Mouse (Mus musculus) c-Kit-negative CD71-positive TER-119-positive erythroid progenitor cells, embryonic 14.5 days (primary cell): ENCODE results near the gene Naip6.
"Not testable (repeated sequence)": the region's sequence is repeated elsewhere in the genome, so short reads cannot be mapped to it uniquely, and the experiment has no call there.

ENCODE experiments used
- DNase-seq: peaks from one replicate; pipeline ENCODE4 v3.0.0-alpha.2; 2013; ENCODE audit warnings: low read depth, low spot score

Naip6 gene

DNA sequence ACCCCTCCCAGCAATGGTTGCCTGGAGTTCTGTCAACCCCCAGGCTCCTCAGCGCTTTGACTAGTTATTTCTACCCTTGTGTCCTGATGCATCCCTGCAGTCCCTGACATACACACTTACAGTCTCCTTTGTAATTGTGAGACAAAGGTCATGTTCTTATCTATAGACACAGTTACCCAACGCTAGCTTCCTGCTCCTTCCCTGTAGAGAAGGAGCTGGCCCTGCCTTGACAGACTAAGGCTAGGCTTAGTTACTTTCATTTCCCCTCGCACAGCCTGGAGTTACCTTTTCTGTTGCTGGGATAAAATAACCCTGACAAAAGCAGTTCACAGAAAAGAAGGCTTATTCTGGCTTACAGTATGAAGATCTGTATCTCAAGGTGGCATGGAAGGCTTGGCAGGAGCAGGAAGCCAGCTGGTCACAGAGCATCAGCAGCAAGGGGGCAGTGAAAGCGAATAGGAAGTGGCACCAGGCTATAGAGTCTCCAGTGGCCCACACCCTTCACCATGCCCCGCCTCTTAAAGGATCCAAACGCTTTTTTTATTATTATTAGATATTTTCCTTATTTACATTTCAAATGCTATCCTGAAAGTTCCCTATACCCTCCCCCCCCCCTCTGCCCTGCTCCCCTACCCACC, at the start of gene Naip6:
Gene Naip6, minus strand, starts transcription at position 419 of the 638 bp plus-strand sequence.
- DNase-seq = not testable (repeated sequence)

DNA sequence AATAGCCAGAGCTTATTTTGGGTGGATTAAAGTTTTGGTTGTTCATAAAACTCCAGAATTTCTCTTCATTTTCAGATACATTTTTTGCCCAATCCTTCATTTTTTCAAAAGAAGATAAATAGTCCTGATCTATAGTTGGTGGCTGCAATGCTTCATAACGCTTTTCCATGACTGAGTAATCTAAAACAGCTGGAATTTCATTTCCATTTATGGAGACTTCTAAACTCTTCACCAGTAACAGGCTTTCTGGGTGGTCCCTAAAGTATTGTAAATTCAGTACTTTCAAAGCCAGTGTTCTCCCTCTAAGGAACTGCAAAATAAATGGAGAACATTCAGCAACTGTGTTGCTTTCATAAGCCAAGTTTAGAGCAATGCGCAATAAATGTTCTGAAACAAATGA, 34.8 kb upstream of the Naip6 start:
- DNase-seq = not testable (repeated sequence)

DNA sequence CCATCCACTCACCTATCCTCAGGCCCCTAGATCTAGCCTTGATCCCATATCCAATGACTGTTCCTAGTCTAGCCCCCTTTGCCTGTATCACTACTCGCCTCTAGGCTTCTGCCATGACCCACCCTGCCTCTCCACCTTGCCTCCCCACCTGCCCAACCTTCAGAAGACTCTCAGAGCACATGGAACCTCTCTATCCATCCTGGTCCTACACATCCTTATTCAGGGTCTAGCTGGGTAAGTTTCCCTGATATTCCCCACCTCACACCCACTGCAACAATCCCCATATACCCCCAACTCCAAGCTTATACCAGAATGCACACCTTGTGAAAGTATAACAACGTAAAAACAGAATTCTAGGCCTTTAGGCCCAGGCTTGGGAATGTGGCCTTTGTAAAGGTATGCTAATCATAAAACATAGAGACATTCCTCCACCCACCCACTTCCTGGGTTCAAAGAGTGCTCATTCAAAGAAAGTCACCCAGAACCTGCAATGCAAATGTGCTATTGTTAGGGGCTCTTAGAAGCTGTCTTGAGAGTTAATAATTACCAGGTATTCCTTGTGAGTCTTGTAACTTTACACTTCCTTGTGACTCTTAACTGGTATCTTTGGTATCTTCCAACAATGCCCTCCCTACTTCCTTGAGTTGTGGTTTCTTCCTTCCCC, 32.2 kb upstream of the Naip6 start:
- not testable (repeated sequence) for DNase-seq

DNA sequence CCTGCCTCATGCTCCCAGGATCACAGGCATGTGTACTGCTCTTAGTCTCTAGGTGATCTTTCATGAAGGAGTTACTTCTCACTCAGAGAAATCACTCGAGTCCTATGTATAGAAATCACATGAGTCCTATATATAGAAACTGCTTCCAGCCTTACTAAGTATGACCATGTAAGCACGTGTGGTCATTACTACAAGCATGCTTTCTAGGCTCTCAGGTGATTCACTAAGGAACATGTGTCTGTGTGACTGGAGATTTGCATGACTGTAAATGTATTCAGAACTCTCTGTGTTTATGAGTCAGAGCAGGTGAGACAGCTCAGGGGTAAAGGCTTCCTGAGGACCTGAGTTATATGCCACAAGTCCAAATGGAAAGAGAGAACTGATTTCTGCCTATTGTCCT, 24.3 kb upstream of the Naip6 start:
- no peak for DNase-seq

DNA sequence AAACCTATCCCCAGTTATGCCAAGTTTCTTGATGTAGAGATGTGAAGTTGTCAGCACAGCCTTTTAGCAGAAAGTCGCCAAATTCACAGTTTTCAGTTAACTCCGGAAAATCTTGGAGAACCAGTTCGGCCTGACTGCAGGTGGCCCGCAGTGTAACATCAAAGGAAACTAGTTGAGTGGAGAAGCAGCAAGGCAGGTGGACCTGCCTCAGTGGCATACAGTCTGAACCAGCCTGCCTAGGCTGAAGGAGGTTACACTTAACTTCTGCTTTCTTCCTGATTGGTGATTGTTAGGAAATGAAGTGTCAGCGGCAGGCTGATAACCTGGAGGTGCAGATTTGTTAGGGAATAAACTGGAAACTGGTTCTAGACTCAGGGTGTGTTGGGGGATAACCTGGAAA, 14.3 kb upstream of the Naip6 start:
- not testable (repeated sequence) for DNase-seq

DNA sequence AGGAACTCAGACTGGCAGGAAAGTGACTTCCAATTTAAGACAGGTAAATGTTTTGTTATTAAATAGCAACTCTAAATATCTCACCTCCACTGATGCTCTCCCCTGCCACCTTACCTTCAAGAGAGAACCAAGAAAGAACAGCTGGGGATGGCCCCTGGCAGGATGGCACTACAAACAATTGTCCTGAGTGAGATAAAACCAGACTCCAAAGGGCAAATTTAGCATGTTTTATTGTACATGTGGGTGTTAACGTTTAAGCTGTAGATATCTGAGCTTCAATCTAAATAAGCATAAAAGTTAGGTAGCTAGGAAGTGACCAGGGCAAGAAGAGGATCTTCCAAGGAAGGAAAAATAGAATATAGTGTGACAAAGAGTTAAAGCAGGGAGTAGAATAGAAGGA, 11.4 kb upstream of the Naip6 start:
- DNase-seq = not testable (repeated sequence)

DNA sequence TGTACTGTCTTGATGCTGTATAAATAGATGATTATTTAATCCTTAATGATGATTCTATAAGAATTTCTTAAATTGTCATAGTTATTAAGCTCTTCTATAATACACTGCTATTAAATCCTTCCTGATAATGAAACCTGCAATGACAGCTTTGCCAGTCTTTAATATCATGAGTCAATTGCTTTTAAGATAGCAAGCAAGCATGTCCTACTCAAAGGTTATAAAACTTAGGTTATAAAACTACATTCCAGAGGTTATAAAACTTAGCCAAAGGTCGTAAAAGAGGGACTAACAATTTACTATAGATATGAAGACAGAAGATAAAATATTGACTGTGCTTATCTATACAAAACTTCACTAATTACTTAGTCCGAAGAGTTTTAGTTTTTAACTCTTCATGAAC, 10.6 kb upstream of the Naip6 start:
- DNase-seq = not testable (repeated sequence)

DNA sequence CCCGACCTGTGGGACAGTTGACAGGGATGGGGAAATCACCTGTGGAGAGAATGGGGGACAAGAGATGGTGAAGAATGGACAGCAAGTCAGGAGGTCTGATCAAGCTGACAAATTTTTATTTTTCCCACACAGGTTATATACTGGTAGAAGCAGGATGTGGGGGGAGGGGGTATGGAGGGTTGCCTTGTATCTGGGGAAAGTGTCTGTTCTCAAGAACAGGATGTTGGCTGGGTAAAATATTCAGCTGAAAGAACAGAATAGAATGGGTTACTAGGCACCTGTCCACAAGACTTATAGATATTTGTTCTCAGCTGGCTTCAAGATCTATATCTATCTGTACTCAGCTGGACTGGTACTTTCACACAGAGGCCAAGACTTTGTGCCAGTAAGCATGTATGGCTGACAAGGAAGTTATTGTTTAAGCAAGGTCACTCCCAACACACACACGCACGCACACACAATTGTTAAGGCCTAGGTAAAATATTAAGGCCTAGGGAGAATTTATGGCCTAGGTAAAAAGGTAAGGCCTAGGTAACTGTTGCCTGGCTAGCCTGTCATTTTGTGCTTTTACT, 4.9 kb upstream of the Naip6 start:
- not testable (repeated sequence) for DNase-seq

DNA sequence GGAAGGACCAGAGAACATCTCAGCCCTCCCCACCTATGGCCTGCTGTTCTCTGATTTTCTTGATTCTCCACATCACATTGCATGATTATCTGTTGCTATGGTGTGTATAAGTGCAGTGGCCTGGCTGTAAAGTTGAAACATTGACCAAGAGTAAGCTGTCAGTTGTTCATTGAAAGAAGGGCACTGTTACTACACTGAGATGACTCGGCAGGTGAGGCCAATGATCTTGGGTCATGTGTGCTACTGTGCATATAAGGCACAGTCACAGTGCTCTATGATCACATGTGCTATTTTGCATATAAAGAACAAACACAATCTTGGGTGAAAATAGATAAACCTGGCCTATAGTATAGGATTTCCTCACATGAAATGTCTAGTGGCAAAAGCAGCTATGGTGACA, 32.9 kb downstream of the Naip6 start:
- DNase-seq = no peak

DNA sequence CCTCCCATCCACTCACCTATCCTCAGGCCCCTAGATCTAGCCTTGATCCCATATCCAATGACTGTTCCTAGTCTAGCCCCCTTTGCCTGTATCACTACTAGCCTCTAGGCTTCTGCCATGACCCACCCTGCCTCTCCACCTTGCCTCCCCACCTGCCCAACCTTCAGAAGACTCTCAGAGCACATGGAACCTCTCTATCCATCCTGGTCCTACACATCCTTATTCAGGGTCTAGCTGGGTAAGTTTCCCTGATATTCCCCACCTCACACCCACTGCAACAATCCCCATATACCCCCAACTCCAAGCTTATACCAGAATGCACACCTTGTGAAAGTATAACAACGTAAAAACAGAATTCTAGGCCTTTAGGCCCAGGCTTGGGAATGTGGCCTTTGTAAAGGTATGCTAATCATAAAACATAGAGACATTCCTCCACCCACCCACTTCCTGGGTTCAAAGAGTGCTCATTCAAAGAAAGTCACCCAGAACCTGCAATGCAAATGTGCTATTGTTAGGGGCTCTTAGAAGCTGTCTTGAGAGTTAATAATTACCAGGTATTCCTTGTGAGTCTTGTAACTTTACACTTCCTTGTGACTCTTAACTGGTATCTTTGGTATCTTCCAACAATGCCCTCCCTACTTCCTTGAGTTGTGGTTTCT, 45.9 kb downstream of the Naip6 start:
- not testable (repeated sequence) for DNase-seq

DNA sequence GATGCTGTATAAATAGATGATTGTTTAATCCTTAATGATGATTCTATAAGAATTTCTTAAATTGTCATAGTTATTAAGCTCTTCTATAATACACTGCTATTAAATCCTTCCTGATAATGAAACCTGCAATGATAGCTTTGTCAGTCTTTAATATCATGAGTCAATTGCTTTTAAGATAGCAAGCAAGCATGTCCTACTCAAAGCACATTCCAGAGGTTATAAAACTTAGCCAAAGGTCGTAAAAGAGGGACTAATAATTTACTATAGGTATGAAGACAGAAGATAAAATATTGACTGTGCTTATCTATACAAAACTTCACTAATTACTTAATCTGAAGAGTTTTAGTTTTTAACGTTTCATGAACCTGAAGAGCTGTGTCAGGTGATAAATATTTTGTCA, 60.5 kb downstream of the Naip6 start:
- DNase-seq = not testable (repeated sequence)

DNA sequence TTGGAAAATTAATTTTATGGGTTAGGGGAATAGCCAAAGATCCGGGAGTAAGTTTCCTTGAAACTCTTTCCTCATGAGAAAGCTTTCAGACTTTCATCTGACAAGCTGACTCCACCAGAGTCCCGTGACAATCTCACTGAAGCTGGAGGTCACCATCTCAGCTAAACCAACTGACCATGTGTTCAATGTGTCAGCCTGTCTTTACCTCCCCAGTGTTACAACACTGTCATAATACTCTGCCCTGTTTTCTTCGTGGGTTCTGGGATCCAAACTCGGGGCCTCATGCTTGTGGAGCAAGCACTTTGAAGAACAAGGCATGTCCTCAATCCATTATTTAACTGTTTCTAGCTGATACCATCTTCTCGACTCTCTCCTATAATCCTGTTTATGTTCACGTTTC, 61.5 kb downstream of the Naip6 start:
- DNase-seq = not testable (repeated sequence)

DNA sequence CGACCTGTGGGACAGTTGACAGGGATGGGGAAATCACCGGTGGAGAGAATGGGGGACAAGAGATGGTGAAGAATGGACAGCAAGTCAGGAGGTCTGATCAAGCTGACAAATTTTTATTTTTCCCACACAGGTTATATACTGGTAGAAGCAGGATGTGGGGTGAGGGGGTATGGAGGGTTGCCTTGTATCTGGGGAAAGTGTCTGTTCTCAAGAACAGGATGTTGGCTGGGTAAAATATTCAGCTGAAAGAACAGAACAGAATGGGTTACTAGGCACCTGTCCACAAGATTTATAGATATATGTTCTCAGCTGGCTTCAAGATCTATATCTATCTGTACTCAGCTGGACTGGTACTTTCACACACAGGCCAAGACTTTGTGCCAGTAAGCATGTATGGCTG, 65.6 kb downstream of the Naip6 start:
- DNase-seq = not testable (repeated sequence)

DNA sequence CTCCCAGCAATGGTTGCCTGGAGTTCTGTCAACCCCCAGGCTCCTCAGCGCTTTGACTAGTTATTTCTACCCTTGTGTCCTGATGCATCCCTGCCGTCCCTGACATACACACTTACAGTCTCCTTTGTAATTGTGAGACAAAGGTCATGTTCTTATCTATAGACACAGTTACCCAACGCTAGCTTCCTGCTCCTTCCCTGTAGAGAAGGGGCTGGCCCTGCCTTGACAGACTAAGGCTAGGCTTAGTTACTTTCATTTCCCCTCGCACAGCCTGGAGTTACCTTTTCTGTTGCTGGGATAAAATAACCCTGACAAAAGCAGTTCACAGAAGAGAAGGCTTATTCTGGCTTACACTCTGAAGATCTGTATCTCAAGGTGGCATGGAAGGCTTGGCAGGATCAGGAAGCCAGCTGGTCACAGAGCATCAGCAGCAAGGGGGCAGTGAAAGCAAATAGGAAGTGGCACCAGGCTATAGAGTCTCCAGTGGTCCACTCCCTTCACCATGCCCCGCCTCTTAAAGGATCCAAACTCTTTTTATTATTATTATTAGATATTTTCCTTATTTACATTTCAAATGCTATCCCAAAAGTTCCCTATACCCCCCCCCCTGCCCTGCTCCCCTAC, 70.5 kb downstream of the Naip6 start:
- DNase-seq = not testable (repeated sequence)

DNA sequence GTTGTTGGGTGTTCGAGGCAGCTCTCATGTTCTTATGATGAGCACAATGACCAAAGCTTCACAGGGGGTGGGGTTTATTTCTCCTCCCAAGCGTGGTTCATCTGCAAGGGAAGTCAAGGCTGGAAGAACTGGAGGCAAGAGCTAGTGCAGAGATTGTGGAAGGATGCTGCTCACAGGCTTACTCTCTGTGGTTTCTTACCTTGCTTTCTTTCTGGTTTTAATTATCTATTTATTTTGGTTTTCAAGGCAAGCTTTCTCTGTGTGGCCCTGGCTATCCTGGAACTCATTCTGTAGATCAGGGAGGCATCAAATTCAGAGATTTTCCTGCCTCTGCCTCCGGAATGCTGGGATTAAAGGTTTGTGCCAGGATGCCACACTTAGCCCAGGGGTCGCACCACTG, 71.3 kb downstream of the Naip6 start, which contains the start of gene Naip5:
Gene Naip5, minus strand, starts transcription at position 101 of the 400 bp plus-strand sequence.
- DNase-seq = not testable (repeated sequence)

DNA sequence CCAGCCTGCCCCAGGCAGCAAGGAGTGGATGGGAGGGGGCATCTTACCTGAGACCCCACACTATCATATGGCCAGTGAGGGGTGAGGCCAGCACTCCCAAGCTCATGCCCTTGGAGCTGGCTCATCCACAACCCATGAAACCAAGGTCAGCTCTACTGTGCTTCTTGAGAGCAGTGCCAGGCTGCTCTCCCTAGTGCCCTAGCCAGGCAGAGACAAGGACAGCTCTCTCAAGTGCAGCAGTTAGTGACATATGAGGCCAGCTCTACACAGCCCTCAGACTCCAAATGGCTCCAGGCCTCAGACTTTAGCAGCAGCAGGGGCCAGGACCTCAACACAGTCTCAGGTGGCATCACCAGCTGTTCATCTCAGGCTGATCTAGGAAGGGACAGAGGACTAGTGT, 73.8 kb downstream of the Naip6 start:
- no peak for DNase-seq
